Mouse (Mus musculus): ENCODE results near the gene Rhebl1. TPM values are rescaled to one million over a fixed set of nuclear protein-coding genes. Genes with fewer than 3 reads are reported as not detected.

Rhebl1 gene
- polyA plus RNA-seq, 2 experiments from 2014 or later: 8.7 to 8.8 TPM

- ATAC-seq: no peak
Observed at GRCm38 (mm10) chr15:98849956-98850600, 44.3 kb downstream of the Rhebl1 start.

GRCm38 (mm10) chr15:98849165-98849564 lies 45.2 kb downstream of the Rhebl1 start:
- no peak for ATAC-seq

- no peak for ATAC-seq
Observed at GRCm38 (mm10) chr15:98846140-98846539, 48.2 kb downstream of the Rhebl1 start.

DNA sequence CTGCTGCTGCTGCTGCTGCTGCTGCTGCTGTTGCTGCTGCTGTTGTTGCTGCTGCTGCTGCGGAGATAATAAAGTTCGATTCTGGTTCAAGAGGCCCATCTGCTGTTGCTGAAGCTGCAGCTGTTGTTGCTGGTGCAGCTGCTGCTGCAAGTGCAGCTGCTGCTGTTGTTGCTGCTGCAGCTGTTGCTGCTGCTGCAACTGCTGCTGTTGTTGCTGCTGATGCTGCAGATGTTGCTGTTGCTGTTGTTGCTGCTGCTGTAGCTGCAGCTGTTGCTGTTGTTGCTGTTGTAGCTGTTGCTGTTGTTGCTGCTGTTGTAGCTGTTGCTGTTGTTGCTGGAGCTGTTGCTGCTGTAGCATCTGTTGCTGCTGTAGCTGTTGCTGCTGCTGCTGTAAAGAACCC lies 49.2 kb downstream of the Rhebl1 start:
- no peak for ATAC-seq

- ATAC-seq: no peak
Observed at GRCm38 (mm10) chr15:98843595-98844223, 50.6 kb downstream of the Rhebl1 start.

GRCm38 (mm10) chr15:98839671-98840585 lies 54.4 kb downstream of the Rhebl1 start:
- no peak for ATAC-seq

DNA sequence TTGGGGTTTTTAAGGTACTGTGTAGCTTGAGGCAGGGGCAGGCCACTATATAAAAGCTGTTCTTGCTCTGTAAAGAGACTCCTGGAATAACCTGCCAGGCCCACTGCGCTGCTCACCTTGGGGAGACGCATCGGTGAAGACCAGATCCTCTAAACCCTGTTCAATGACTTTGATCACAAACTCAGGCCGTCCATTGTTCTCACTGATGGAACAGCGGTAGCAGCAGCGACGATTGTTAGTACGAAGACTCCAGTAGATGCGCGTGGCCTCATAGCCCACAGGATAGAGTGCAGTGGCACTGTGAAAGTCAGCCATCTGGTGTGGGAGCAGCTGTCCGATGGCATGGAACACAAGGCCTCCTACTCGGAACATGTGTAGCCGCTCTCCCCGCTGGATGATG lies 55.2 kb downstream of the Rhebl1 start:
- ATAC-seq: no peak

DNA sequence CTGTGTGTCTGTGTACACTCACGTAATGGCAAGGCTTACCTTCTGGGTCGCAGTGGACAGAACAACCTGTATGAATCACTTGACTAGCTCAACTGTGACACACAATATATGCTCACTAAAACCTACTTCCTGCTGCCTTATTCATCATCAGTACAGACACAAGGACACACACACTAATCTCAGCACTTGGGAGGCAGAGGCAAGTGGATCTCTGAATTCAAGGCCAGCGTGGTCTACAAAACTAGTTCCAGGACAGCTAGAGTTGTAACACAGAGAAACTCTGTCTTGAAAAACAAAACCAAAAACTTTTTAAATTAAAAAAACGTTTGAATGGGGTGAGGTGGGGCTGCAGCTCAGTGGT lies 56.6 kb downstream of the Rhebl1 start:
- no peak for ATAC-seq

DNA sequence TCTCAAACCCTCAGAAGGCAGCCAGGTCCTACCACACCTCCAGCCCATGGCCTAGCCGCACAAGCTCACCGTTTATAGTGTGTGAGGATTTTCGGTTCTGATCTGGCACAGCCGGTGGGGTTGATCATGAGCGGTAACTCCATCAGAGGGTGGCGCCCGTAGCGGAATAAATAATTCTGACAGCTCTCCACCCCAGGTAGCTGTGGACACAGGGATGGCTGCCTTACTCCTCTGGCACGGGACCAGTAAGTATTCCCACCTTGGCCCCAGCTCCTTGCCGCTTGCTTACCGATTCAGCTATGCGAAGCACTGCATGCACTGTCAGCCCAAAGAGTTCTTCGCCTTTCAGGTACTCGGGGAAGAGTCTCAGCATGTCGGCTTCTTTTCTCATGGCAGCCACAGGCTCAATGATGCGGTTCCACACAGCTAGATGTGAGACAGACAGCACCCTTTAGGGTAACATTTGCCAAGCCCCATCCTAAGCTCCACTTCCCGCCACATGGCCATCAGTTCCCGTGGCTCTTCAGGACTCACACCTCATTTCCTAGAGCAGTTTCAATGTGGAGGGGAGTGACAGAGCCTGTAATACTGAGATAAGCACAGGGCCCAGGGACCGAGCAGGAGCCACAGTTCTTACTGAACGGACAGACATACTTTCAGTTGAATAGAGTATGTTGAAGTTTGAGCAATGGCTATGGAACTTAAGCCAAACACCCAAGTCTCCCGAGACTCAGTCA lies 57.2 kb downstream of the Rhebl1 start:
- no peak for ATAC-seq

- ATAC-seq: no peak
Observed at GRCm38 (mm10) chr15:98835291-98835690, 59.0 kb downstream of the Rhebl1 start.

- ATAC-seq: no peak
Observed at GRCm38 (mm10) chr15:98834059-98834458, 60.3 kb downstream of the Rhebl1 start.

- no peak for ATAC-seq
Observed at GRCm38 (mm10) chr15:98833281-98833680, 61.1 kb downstream of the Rhebl1 start.

DNA sequence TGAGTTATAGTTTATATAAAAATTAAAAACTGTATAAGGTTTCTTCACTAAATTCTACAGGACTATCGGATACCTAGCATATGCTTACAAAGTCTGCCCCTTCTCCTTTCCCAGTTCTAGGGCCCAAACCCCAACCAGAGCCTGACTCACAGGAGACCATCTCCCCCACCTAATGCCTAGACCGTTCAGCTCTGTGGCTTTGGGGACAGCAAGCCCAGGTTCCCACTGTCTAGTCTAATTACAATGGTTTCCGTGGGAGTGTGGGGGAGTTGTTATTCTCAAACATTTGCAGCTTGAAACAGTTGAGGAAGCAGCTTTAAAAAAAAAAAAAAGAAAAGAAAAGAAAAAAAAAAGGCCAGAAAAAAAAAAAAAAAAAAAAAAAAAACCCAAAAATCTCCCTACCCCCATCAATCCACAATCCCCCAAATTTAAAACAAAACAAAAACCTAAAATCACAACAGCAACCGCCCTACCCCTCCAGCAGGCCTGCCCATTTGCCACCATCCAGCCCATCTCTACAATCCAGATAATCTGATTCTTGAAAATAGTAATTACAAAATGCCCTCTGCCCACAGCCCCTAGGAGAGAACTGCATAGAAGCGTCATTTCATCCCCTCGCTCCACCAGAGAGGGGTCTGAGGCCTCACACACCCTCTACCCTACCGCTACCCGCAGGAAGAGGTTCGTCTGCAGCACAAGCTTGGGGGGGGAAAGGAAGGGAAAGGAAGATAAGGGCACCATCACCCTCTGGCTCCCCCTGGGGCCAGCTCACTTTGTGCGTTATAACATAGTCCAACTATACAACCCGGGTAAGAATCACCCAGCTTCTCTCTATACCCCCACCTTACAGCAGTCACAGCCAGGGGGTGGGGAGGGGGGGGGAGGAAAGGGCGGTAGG lies 61.9 kb downstream of the Rhebl1 start:
- no peak for ATAC-seq

- ATAC-seq: peak; percentile 38
Observed at GRCm38 (mm10) chr15:98831684-98832035, 62.7 kb downstream of the Rhebl1 start.

DNA sequence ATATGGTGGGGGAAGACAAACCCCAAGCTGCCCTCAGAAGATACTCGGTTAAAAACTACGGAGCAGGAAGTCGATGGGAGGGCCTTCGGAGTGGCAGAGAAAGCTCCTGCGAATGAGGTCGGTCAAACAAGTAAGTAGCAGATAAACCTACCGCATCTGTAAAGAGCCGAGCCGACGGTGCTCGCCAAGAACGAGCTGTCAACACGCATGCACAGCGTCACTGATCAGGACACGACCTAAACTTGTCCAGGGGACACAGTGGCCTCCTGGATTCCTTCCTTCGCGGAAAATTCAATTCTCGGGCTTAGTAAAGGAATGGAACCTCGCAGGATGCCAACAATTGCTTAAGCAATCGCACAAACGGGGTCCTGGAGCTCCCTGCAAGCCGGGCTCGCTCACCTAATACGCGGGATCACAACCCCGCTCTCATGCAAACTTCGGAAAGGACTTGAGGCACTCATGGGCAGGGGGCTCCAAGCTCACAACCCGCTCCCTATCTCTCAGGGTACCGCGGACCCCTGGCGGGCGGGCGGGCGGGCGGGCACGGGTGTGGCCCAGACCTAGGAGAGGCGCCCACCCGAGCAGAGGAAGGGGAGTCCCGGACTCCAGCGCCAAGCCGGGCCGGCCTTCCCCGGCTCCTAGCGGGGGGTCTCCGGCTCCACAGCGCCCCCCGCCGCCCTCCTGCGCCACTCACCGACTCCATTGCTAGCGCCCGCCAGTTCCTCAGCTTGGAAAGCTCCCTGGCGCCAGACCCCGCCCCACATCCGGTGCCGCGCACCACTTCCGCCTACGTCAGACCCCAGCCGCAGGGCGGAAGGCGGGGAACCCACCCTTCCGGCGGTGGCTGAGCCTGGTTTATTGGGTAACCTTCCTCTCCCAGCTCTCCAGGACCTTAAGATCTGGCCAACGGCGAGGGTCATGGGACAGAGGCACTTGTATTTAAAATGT lies 63.3 kb downstream of the Rhebl1 start, which contains the start of gene Prkag1:
Gene Prkag1 (minus strand): TSS at position 786 of the 948 bp plus-strand sequence.
- ATAC-seq: peak; percentile 88

Other genes starting within 250 kb of the Rhebl1 start
- gene Ddx23, start 231.6 kb downstream of the Rhebl1 start, polyA plus RNA-seq (2017; shearing (Covaris generic)): 10 to 100 TPM; 22.8 to 27.3 TPM
- 1 to 10 TPM in 1 of 2 experiments, under 1 TPM in 1; 0.50 to 1.5 TPM for gene Rnd1, start 217.1 kb downstream of the Rhebl1 start, polyA plus RNA-seq (2017; shearing (Covaris generic))
- under 1 TPM in 1 of 2 experiments, not detected in 1; 0.62 TPM for gene Ccdc65, start 186.3 kb downstream of the Rhebl1 start, polyA plus RNA-seq (2017; shearing (Covaris generic))
- 1 to 10 TPM; 1.3 to 1.7 TPM for gene Fkbp11, start 166.3 kb downstream of the Rhebl1 start, polyA plus RNA-seq (2017; shearing (Covaris generic))
- gene Arf3, start 131.3 kb downstream of the Rhebl1 start, polyA plus RNA-seq (2017; shearing (Covaris generic)): 10 to 100 TPM; 29.9 to 46.7 TPM
- gene Wnt10b, start 116.4 kb downstream of the Rhebl1 start, polyA plus RNA-seq (2017; shearing (Covaris generic)): under 1 TPM in 1 of 2 experiments, not detected in 1; 0.22 TPM
- not detected for gene Wnt1, start 104.7 kb downstream of the Rhebl1 start, polyA plus RNA-seq (2017; shearing (Covaris generic))
- gene Ddn, start 85.0 kb downstream of the Rhebl1 start, polyA plus RNA-seq (2017; shearing (Covaris generic)): not detected
- 100 to 1,000 TPM in 1 of 2 experiments, 10 to 100 TPM in 1; 98.2 to 133 TPM for gene Prkag1, start 63.0 kb downstream of the Rhebl1 start, polyA plus RNA-seq (2017; shearing (Covaris generic))
- 10 to 100 TPM; 21.7 to 29.2 TPM for gene Kmt2d, start 23.3 kb downstream of the Rhebl1 start, polyA plus RNA-seq (2017; shearing (Covaris generic))
- under 1 TPM; 0.11 to 0.15 TPM for gene Dhh, start 4.0 kb upstream of the Rhebl1 start, polyA plus RNA-seq (2017; shearing (Covaris generic))
- 10 to 100 TPM; 24.2 to 42.0 TPM for gene Lmbr1l, start 23.7 kb upstream of the Rhebl1 start, polyA plus RNA-seq (2017; shearing (Covaris generic))
- gene Tuba1b, start 40.0 kb upstream of the Rhebl1 start, polyA plus RNA-seq (2017; shearing (Covaris generic)): 100 to 1,000 TPM; 510 to 711 TPM
- gene Gm49450, start 59.0 kb upstream of the Rhebl1 start, polyA plus RNA-seq (2017; shearing (Covaris generic)): not detected
- 100 to 1,000 TPM; 243 to 273 TPM for gene Tuba1a, start 59.2 kb upstream of the Rhebl1 start, polyA plus RNA-seq (2017; shearing (Covaris generic))
- gene Tuba1c, start 135.4 kb upstream of the Rhebl1 start, polyA plus RNA-seq (2017; shearing (Covaris generic)): 100 to 1,000 TPM in 1 of 2 experiments, 10 to 100 TPM in 1; 98.3 to 120 TPM
- gene Prph, start 160.6 kb upstream of the Rhebl1 start, polyA plus RNA-seq (2017; shearing (Covaris generic)): not detected
- 1 to 10 TPM; 3.6 to 4.4 TPM for gene Troap, start 180.0 kb upstream of the Rhebl1 start, polyA plus RNA-seq (2017; shearing (Covaris generic))
- not detected for gene C1ql4, start 193.3 kb upstream of the Rhebl1 start, polyA plus RNA-seq (2017; shearing (Covaris generic))
- gene Dnajc22, start 198.6 kb upstream of the Rhebl1 start, polyA plus RNA-seq (2017; shearing (Covaris generic)): not detected
- not detected for gene Spats2, start 231.4 kb upstream of the Rhebl1 start, polyA plus RNA-seq (2017; shearing (Covaris generic))